9 mouse cellular contexts compared by ENCODE assay signal in genomic region chr15:56810151-56810550, GRCm38 (mm10).
DNase-seq lines count a peak whose midpoint lies in the region; ATAC-seq and TF ChIP-seq lines count a peak whose summit lies in the region.
"Had no signal": no experiment of that assay in that cellular context is flagged by ENCODE, and none has a peak within 500 bp of the region (broad histone marks: within the 10 kb centered on the region; RNA-seq: fewer than 3 reads in every experiment).

No protein-coding gene starts in this region.

- H3K27me3 ChIP-seq in forebrain, embryonic 16.5 days (replicated peaks; ENCODE audit: control insufficient read depth, insufficient read depth, low read length): peaks cover 4% of the 10 kb centered on the region; the same call in 1 of the 2 replicates
- H3K27me3 ChIP-seq in liver, embryonic 13.5 days: no peaks in the 10 kb centered on the region

- in situ Hi-C loops in ES-E14 (cut with MboI; ENCODE audit: low sequenced_read_pairs in 2 of 2, unreplicated experiment in 2 of 2): no loop called here

- DNase-seq in heart, adult 11 months: peak; percentile 34
- DNase-seq in heart, postnatal 25 days (ENCODE audit: low spot score): no peak
- peak; percentile 12 for DNase-seq in ES-E14 (ENCODE audit: low read depth, low spot score)
- DNase-seq in liver, embryonic 13.5 days: peak; percentile 6
- DNase-seq in frontal cortex, postnatal 36 days (ENCODE audit: low spot score in 2 of 2): no peak
- DNase-seq in thymus, postnatal 4 days: no peak
- no peak for DNase-seq in frontal cortex, postnatal 10 days (ENCODE audit: low spot score in 2 of 2)

- no peak overlapping the region for H3K4me3 ChIP-seq in ES-E14 (ENCODE audit: insufficient read depth in 1 of 2, low read depth in 1 of 2, low read length in 2 of 2, poor library complexity in 1 of 2, severe bottlenecking in 1 of 2)
- H3K4me3 ChIP-seq in forebrain, embryonic 16.5 days (replicated peaks; ENCODE audit: low read length): 0 out of 2 replicates have a peak overlapping the region, but pooled peaks have one; percentile 9
- no peak overlapping the region for H3K4me3 ChIP-seq in liver, embryonic 13.5 days (replicated peaks)

- no peak for ATAC-seq in forebrain, embryonic 16.5 days
- no peak for ATAC-seq in liver, embryonic 13.5 days (ENCODE audit: low read depth)
- ATAC-seq: CD4-positive, CD25-positive, alpha-beta regulatory T cell, adult 4 months had no signal

- H3K4me1 ChIP-seq in ES-E14 (ENCODE audit: control insufficient read depth in 2 of 2, insufficient read depth in 2 of 2, low read length in 2 of 2, poor library complexity in 1 of 2): 0 out of 4 replicates have a peak, but pooled peaks cover 0 to 2% of the 10 kb centered on the region in 2 experiments
- H3K4me1 ChIP-seq in forebrain, embryonic 16.5 days (replicated peaks; ENCODE audit: control insufficient read depth, insufficient read depth, low read length): no peaks in the 10 kb centered on the region
- no peaks in the 10 kb centered on the region for H3K4me1 ChIP-seq in liver, embryonic 13.5 days (replicated peaks)

- H3K9me3 ChIP-seq in ES-E14 (ENCODE audit: control insufficient read depth, insufficient read depth, low read depth, low read length): peaks cover 3% of the 10 kb centered on the region
- H3K9me3 ChIP-seq in forebrain, embryonic 16.5 days (ENCODE audit: control insufficient read depth, low read length): no peaks in the 10 kb centered on the region
- no peaks in the 10 kb centered on the region for H3K9me3 ChIP-seq in liver, embryonic 13.5 days (replicated peaks)

- 38% methylated on average over 13 of the region's 13 CpGs for WGBS in forebrain, embryonic 16.5 days
- WGBS in liver, embryonic 13.5 days (ENCODE audit: insufficient replicate concordance): 42% methylated on average over 13 of the region's 13 CpGs

- H3K27ac ChIP-seq in ES-E14 (ENCODE audit: insufficient read depth, low read depth, low read length, poor library complexity, severe bottlenecking): no peak overlapping the region
- no peak overlapping the region for H3K27ac ChIP-seq in forebrain, embryonic 16.5 days (ENCODE audit: low read length)
- H3K27ac ChIP-seq in liver, embryonic 13.5 days: no peak overlapping the region

- no peak overlapping the region for H3K9ac ChIP-seq in ES-E14 (ENCODE audit: insufficient read depth, low read depth, low read length, poor library complexity, severe bottlenecking)
- H3K9ac ChIP-seq in forebrain, embryonic 16.5 days (replicated peaks; ENCODE audit: low read depth, low read length): no peak overlapping the region
- no peak overlapping the region for H3K9ac ChIP-seq in liver, embryonic 13.5 days

- intact Hi-C loops in heart, postnatal 25 days (cut with DNase I): no loop called here

- H3K4me2 ChIP-seq in forebrain, embryonic 16.5 days (ENCODE audit: low read length): peak overlapping the region; percentile 28
- no peak overlapping the region for H3K4me2 ChIP-seq in liver, embryonic 13.5 days

- no peaks in the 10 kb centered on the region for H3K36me3 ChIP-seq in ES-E14 (ENCODE audit: control insufficient read depth, insufficient read depth, low read length, poor library complexity, severe bottlenecking)
- no peaks in the 10 kb centered on the region for H3K36me3 ChIP-seq in forebrain, embryonic 16.5 days (ENCODE audit: control insufficient read depth, insufficient read depth)
- no peaks in the 10 kb centered on the region for H3K36me3 ChIP-seq in liver, embryonic 13.5 days

TF ChIP-seq in ES-E14, 5 proteins besides CTCF, POLR2A, EP300 and RAD21:
- TF ChIP-seq HCFC1 (IDR thresholded peaks at IDR 0.05; ENCODE audit: borderline replicate concordance, insufficient read depth, low read length) (no peak), ZC3H11A (IDR thresholded peaks at IDR 0.05; ENCODE audit: borderline replicate concordance, low read depth, low read length) (no peak), CHD2 (IDR thresholded peaks at IDR 0.05; ENCODE audit: low read depth, low read length) (no peak), ZNF384 (IDR thresholded peaks at IDR 0.05; ENCODE audit: low read depth, low read length) (no peak), MAFK (IDR thresholded peaks at IDR 0.05; ENCODE audit: insufficient read depth, low read depth, low read length) (no peak)

Comparison
In these comparisons a context has a peak if more than half of its experiments do, and no peak if none do; other contexts are left out.
1. DNase-seq: peak in heart, adult 11 months (single experiment), ES-E14 (single experiment) and liver, embryonic 13.5 days (single experiment); none in heart, postnatal 25 days (single experiment), frontal cortex, postnatal 36 days (0 of 2), thymus, postnatal 4 days (single experiment) and frontal cortex, postnatal 10 days (0 of 2).